Mouse (Mus musculus) erythroblast, embryonic 14.5 days (primary cell): ENCODE measurements around the gene Gm49342.

Source experiments
- GATA1 ChIP-seq: IDR thresholded peaks from 2 replicates; pipeline ENCODE4 v1.6.1; 2012; ENCODE audit warnings: low read length, inconsistent platforms, mixed read lengths
- TAL1 ChIP-seq: IDR thresholded peaks from 3 replicates; pipeline ENCODE4 v1.6.1; 2012; ENCODE audit warnings: low read length, inconsistent platforms, mixed read lengths

- TF ChIP-seq TAL1 (no peak), GATA1 (no peak)
Observed at GRCm38 (mm10) chr14:50991037-50991436, 46.7 kb downstream of the Gm49342 start.
